Mouse (Mus musculus) cerebellum, adult 2 months (tissue): Measurements from ENCODE around the gene Apba2.

Experiments
- CTCF ChIP-seq: fragments of 200-500 bp; IDR thresholded peaks from 2 replicates; pipeline ENCODE4 v1.5.1; 2011; ENCODE audit warnings: low read depth, mild to moderate bottlenecking, control low read depth, low read length, moderate library complexity, borderline replicate concordance; ENCODE audit not compliant: insufficient read depth
- POLR2A ChIP-seq: fragments of 200-500 bp; IDR thresholded peaks from 2 replicates; pipeline ENCODE4 v1.6.1; 2011; ENCODE audit warnings: low read length, control low read depth, borderline replicate concordance; ENCODE audit not compliant: insufficient read depth

DNA sequence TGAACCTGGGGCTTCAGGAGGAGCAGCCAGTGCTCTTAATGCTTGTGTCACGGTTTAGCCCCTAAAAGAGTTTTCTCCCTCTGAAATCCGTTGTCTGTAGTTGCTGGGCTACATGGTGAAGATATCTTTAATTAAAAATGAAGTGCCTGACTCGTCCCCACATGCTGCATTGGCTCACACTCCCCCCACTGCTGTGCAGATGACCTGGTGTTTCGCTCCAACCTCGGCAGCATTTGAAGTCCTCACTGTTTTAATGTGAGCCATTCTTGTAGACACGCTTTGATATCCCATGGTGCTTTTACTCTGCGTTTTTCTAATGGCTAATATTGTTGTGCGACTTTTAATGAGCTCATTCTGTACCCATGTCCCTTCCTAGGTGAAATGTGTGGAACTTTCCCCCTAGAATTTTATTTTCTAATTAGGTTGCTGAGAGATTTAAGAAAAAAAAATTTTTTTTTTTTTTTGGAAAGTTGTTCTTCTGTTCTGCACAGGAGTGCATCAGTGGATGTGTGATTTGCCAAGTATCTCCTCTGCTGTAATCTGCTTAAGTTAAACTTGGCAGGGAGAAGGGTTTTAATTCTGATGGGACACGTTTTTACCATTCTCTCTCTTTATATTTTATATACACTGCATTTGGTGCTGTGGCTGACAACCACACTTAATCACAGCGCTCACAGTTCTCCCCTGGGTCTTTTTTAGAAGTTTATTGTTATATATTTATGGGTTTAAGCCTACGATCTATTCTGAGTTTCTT lies 87.3 kb downstream of the Apba2 start:
- TF ChIP-seq CTCF (no peak), POLR2A (no peak)
